9 mouse cellular contexts compared by ENCODE assay signal in the genomic region with DNA sequence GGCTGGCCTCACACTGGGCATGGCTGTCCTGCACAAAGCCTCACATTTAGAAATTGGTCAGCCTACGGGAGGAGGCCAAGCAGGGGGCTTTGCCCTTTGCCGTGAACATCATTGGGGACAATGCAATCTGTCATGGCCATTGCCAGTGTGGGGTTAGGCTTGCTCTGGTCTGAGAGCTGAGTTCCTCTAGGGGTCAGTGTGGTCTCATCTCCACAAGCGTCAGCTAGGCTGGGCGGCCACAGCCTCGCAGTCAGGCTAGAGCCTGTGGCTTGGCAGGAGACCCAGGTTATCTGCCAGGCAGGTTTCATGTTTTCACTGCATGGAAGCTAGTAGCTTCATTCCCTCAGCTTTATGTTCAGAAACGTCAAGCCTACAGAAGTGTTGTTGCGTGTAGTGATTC. TPM values are rescaled to one million over a fixed set of nuclear protein-coding genes. Genes with fewer than 3 reads are reported as not detected.
A peak's percentile ranks its signal among the peaks of the same experiment; 100 is the strongest.
DNase-seq lines count a peak whose midpoint lies in the region; ATAC-seq and TF ChIP-seq lines count a peak whose summit lies in the region.
"Had no signal": no experiment of that assay in that cellular context is flagged by ENCODE, and none has a peak within 500 bp of the region (broad histone marks: within the 10 kb centered on the region; RNA-seq: fewer than 3 reads in every experiment).

No protein-coding gene starts in this region.

- in situ Hi-C loops in CH12.LX (cut with MboI; ENCODE audit: low pct_ligation_motif_present, low pct_unique_long_range_greater_than_20kb, low sequenced_read_pairs) = loop anchor here (10.0 to 25.0 kb wide), 2 partner anchors 289 to 422 kb away; a partner anchor contains a TSS

- no peak for TF ChIP-seq POLR2A in CH12.LX (IDR thresholded peaks at IDR 0.05; ENCODE audit: low read depth, low read length)

- no peak overlapping the region for H3K4me3 ChIP-seq in heart, embryonic 15.5 days
- H3K4me3 ChIP-seq in heart, embryonic 10.5 days = no peak overlapping the region
- no peak overlapping the region for H3K4me3 ChIP-seq in CH12.LX (replicated peaks in 1 of 3; ENCODE audit: low read depth in 2 of 3, low read length in 2 of 3, poor library complexity in 1 of 3)
- H3K4me3 ChIP-seq: limb, embryonic 12.5 days had no signal

- DNase-seq in heart, embryonic 10.5 days (ENCODE audit: low spot score) = no peak
- DNase-seq in CH12.LX (ENCODE audit: extremely low read depth) = no peak
- peak; percentile 51 for DNase-seq in brain, adult 2 months (ENCODE audit: low read depth, low spot score)
- peak; percentile 19 for DNase-seq in lung, postnatal 36 days
- DNase-seq in urinary bladder, adult 2 months (ENCODE audit: low spot score) = no peak
- DNase-seq in T-cell, adult 2 months (ENCODE audit: low spot score) = no peak

- TF ChIP-seq CTCF in CH12.LX (conservative IDR thresholded peaks at IDR 0.05 in 1 of 2, IDR thresholded peaks at IDR 0.05 in 1 of 2; ENCODE audit: low read depth in 2 of 2, low read length in 2 of 2) = peak in 1 of 2 experiments; percentile 61; a peak in 2 of 4 replicates

- H3K27ac ChIP-seq in heart, embryonic 15.5 days = no peak overlapping the region
- H3K27ac ChIP-seq in heart, embryonic 10.5 days = no peak overlapping the region
- H3K27ac ChIP-seq in CH12.LX (ENCODE audit: insufficient read depth, low read depth) = no peak overlapping the region
- H3K27ac ChIP-seq: limb, embryonic 12.5 days had no signal

- no peak overlapping the region for H3K9ac ChIP-seq in heart, embryonic 15.5 days
- no peak overlapping the region for H3K9ac ChIP-seq in CH12.LX (ENCODE audit: insufficient read depth, low read depth)
- H3K9ac ChIP-seq: limb, embryonic 12.5 days had no signal

- peaks cover 23% of the 10 kb centered on the region for H3K36me3 ChIP-seq in heart, embryonic 15.5 days
- peaks cover 49% of the 10 kb centered on the region for H3K36me3 ChIP-seq in heart, embryonic 10.5 days
- peaks cover 41 to 94% of the 10 kb centered on the region in 2 experiments for H3K36me3 ChIP-seq in CH12.LX (replicated peaks in 1 of 2; ENCODE audit: control insufficient read depth in 1 of 2, insufficient read depth in 1 of 2, low read length in 1 of 2)

- TF ChIP-seq EP300 in CH12.LX (IDR thresholded peaks at IDR 0.05; ENCODE audit: low read length) = no peak

- dilution Hi-C loops in CH12.LX (cut with MboI; ENCODE audit: extremely low pct_ligation_motif_present, extremely low pct_unique_long_range_greater_than_20kb, low sequenced_read_pairs) = no loop called here

- H3K9me3 ChIP-seq in heart, embryonic 15.5 days (replicated peaks) = no peaks in the 10 kb centered on the region
- no peaks in the 10 kb centered on the region for H3K9me3 ChIP-seq in heart, embryonic 10.5 days
- no peaks in the 10 kb centered on the region for H3K9me3 ChIP-seq in CH12.LX (replicated peaks; ENCODE audit: low read length)
- H3K9me3 ChIP-seq: limb, embryonic 12.5 days had no signal

- TF ChIP-seq RAD21 in CH12.LX (IDR thresholded peaks at IDR 0.05; ENCODE audit: low read depth, low read length) = peak; percentile 57

- no peaks in the 10 kb centered on the region for H3K27me3 ChIP-seq in heart, embryonic 15.5 days
- H3K27me3 ChIP-seq in heart, embryonic 10.5 days (ENCODE audit: insufficient read depth, poor library complexity, severe bottlenecking) = no peaks in the 10 kb centered on the region
- no peaks in the 10 kb centered on the region for H3K27me3 ChIP-seq in CH12.LX (replicated peaks)
- H3K27me3 ChIP-seq: limb, embryonic 12.5 days had no signal

- no peak overlapping the region for H3K4me2 ChIP-seq in heart, embryonic 15.5 days
- no peak overlapping the region for H3K4me2 ChIP-seq in CH12.LX (ENCODE audit: insufficient read depth, low read depth, poor library complexity, severe bottlenecking)
- H3K4me2 ChIP-seq: limb, embryonic 12.5 days had no signal

- WGBS in heart, embryonic 15.5 days = 52% methylated on average over 7 of the region's 7 CpGs
- WGBS in heart, embryonic 10.5 days = 57% methylated on average over 7 of the region's 7 CpGs

- H3K4me1 ChIP-seq in heart, embryonic 15.5 days (replicated peaks) = peaks cover 42% of the 10 kb centered on the region
- H3K4me1 ChIP-seq in heart, embryonic 10.5 days = peaks cover 40% of the 10 kb centered on the region
- H3K4me1 ChIP-seq in CH12.LX (ENCODE audit: control insufficient read depth in 1 of 2, insufficient read depth in 2 of 2) = peaks cover under 1 to 5% of the 10 kb centered on the region in 2 experiments; a peak in 3 of 4 replicates
- H3K4me1 ChIP-seq: limb, embryonic 12.5 days had no signal

- no peaks in the 10 kb centered on the region; the same call in 1 of the 2 replicates for H3K79me2 ChIP-seq in CH12.LX (replicated peaks; ENCODE audit: control insufficient read depth, extremely low read depth, insufficient read depth, poor library complexity, severe bottlenecking)

- peak; percentile 37; the same call in 1 of the 2 replicates for ATAC-seq in heart, embryonic 15.5 days (replicated peaks; ENCODE audit: insufficient number of reproducible peaks, insufficient read depth, low FRiP score, low read depth)
- ATAC-seq in hematopoietic stem cell, adult 5-6 weeks (replicated peaks in 1 of 2; ENCODE audit: insufficient read depth in 1 of 2, low FRiP score in 2 of 2, low TSS enrichment in 1 of 2, low read depth in 1 of 2, poor library complexity in 2 of 2, severe bottlenecking in 2 of 2) = peak; percentile 71 to 78; a peak in 3 of 4 replicates

TF ChIP-seq in CH12.LX, 34 proteins besides CTCF, POLR2A, EP300 and RAD21:
- TF ChIP-seq SMC3 (IDR thresholded peaks at IDR 0.05; ENCODE audit: low read depth, low read length) (peak; percentile 48), MYC (IDR thresholded peaks at IDR 0.05; ENCODE audit: low read depth, low read length) (no peak)

RNA-seq across cellular contexts. Expression of a gene that starts 20.9 kb away (rescaled TPM):
- 9.7 and 12.0 TPM in 2 replicates for polyA plus RNA-seq in heart, embryonic 15.5 days (2015; fragmentation: Nextera tagmentation; extraction: Ambion mirVana)
- 16.2 and 25.0 TPM in 2 replicates for polyA plus RNA-seq in heart, embryonic 10.5 days (2016; fragmentation: Nextera tagmentation; extraction: Ambion mirVana)
- 6.6 and 8.1 TPM in 2 replicates for total RNA-seq in CH12.LX (2012; rRNA removed)
- 8.2 and 8.8 TPM in 2 replicates for total RNA-seq in CH12.LX (2014; rRNA removed)
- polyA plus RNA-seq in CH12.LX (2012; ENCODE audit: insufficient read length, low read depth) = 7.1 and 7.3 TPM in 2 replicates
- 3.6 and 5.6 TPM in 2 replicates for total RNA-seq in hematopoietic stem cell, adult 5-6 weeks (2017)
- 4.8 and 5.7 TPM in 2 replicates for polyA plus RNA-seq in urinary bladder, adult 2 months (2012; rRNA removed)

Comparison
In these comparisons a context has a peak if more than half of its experiments do, and no peak if none do; other contexts are left out.
1. DNase-seq: peak in brain, adult 2 months (single experiment) and lung, postnatal 36 days (single experiment); none in heart, embryonic 10.5 days (single experiment), CH12.LX (single experiment), urinary bladder, adult 2 months (single experiment) and T-cell, adult 2 months (single experiment).